Mouse (Mus musculus) kidney, adult 8-10 months (tissue): ENCODE data around the gene Olfr328.
"Not testable (repeated sequence)": the region's sequence is repeated elsewhere in the genome, so short reads cannot be mapped to it uniquely, and the experiment has no call there.

Experiments
- DNase-seq, 2 experiments: peaks; one replicate each; pipeline ENCODE4 v3.0.0; 2022

The Olfr328 gene

DNA sequence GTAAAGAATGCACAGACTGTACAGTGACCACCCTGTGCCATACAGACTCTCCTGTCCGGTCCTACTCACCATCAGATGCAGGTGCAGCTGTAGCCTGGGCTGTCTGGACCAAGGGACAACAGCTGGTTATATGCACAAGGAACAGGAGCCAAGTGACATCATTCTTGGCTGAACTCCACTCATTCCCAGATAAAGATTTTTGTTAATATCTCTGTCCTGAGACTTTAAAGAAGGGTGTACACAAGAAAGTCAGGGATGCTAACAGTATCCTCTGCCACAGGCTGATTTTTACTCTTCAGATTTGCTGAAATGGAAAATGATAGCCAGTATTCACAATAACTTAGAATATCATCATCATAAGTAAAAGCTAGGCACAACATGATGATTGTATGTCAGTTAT is at the start of gene Olfr328:
TSS of gene Olfr328 (minus strand) at position 101 of the 400 bp plus-strand sequence.
- DNase-seq, result no peak

DNA sequence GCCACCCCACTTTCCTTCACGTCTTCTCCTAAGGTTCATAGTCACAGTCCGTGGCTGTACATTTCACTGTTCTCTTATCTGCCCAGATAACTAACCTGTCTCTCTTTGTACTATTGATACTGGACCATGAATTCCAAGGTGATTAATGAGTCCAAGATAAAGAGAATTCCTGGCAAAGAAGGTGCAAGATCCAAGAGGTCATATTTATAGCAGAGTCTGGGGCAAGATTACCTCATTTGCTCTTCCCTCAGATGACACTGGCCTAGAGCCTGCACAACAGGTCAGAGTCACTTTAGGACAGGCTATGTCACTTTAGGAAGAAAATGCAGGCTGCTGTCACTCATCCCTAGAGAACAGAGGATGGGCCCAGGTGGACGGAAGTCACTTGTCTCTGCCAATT is 49.8 kb upstream of the Olfr328 start:
- no peak for DNase-seq

DNA sequence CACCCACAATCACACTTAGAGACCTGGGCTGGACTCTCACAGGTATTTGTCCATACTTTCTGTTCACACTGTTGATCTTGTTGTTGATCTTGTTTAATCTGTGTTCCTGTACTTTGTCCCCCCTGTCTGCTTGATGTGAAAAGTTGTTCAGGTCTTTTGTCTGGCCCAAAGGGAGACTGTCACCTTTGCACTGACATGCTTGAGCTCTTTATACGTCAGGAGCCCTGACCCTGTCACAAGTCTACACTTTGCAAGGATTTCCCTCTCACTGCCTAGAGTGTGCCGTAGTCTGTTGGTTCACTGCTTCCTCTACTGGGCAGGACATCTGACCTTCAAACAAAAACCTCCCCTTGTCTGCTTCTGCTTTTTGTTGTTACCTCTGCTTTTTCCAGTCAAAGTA is 49.3 kb upstream of the Olfr328 start:
- no peak for DNase-seq

DNA sequence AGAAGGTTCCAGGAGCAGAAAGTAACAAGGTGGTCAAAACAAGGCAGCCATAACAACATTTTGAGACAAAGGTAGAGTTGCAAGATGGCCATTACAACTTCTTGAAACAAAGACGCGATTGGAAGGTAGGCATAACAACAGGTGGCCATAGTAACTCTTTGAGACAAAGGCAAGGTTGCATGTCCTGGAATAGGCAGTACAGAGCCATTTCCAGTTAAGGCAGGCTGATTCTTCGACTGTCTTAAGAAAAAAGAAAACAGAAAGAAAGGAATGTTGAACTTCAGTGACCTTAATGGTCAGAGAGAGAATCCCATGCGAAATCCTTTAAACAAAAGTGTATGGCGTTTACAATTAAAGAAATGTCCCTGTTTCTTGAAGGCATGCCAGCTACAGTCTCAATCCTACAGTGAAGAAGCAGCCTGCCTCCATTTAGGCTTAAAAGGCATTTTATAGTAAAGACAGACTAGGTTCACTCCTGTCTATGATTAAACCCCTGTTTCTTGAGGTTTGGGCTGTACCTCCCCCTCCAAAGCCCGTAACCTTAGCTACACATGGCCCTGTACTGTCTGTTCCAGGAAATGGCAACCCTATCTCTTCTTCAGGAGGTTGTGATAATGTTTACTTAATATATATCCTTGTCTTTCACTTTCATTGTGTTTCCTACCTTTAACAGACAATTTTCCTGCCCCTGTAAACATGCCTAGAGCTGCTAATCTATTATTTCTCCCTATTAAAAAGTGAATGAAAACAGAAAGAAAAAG is 47.5 kb upstream of the Olfr328 start:
- no peak for DNase-seq

DNA sequence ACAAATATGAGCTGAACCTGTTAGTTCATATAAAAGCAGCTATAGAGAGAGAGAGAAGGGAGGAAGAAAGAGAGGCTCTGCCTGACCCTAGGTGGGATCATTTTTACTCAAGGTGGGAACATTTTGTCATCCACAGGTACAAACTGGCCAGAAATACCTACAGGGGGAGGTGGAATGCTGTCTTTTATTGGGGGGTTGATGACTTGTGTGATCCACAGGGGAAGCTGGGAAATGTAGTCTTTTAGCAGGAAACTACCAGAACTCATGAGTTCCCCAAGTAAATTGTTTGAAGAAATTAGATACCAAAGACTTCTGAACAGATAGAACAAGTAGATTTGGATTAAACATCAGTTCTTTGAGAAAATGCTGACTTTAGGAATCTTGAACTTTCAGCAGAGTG is 46.6 kb upstream of the Olfr328 start:
- DNase-seq, result no peak

DNA sequence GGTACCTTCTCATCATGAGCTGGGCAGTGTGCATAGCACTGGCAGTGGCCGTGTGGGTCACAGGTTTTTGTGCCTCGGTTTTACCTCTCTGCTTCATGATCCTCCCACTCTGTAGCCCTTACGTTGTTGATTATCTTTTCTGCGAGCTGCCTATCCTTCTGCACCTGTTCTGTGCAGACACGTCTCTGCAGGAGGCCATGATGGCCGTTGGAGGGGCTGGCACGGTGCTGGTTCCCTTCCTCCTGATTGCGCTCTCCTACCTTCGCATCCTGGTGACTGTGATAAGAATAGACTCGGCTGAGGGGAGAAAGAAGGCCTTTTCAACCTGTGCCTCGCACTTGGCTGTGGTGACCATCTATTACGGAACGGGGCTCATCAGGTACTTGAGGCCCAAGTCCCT is 42.4 kb upstream of the Olfr328 start:
- no peak for DNase-seq

DNA sequence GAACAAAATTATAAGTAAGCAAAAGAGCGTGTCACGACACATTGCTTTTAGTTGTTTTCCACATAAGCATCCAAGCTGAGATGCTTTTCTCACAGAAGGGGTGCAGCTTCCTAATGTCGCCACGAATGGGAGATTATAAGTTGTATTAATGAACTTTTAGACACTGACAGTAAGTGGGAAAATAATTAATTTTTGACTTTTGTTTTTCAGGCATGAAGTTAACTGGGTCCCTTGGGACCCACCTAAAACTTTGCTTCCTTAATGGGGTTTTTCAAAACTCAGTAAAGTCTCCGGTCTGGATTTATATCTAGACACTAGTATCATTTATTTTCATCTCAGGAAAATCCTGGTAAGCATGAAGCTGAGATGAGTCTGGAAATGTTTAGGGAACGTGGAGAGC is 39.4 kb upstream of the Olfr328 start, which contains the start of gene Olfr324:
TSS of gene Olfr324 (plus strand) at position 301 of the 400 bp plus-strand sequence.
- no peak for DNase-seq

DNA sequence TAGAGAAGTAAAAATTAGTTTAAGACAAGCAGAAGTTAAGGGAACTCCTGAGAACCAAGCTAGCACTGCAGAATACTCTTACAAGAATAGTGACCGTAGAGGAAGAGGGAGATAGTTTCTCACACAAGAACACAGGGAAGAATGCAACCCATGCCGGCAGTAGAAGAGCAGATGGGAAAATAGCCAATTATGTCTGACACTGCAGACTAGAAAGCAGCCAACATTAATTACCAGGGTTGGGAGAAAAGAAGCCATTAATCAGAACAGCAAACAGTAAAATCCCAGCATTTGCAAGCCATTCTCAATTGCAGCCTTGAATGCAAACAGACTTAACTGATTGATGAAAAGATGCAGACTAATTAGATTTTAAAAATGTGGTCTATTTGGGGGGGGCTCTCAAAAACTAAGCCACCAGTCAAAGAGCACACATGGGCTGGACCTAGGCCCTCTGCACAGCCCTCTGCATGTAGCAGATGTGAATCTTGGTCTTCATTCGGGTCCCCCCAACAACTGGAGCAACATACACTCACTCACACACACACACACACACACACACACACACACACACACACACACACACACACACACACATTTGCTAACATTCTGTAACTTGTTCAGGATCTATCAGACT is 33.3 kb upstream of the Olfr328 start:
- DNase-seq, result no peak

DNA sequence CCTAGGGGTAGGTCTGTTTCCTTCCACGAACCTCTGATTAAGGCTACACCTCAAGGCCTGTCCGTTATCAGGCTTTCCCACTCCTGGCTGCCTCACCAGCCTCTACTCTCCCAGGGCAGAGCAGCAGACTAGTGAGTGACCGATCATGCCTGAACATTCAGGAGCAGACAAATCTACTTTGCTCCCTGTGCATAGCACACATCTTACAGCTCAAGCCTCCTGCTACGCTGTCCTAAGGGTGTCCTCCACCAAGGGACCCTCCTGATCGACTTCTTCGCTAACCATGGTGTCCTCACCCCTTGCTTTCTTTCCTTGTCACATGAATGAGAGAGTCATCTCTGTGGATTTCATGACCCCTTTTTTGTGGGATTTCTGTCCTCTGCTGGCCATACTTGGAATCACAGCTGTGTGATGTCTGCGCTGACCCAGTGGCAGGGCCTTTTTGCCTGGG is 32.5 kb upstream of the Olfr328 start:
- peak in 1 of 2 experiments; percentile 37 for DNase-seq

DNA sequence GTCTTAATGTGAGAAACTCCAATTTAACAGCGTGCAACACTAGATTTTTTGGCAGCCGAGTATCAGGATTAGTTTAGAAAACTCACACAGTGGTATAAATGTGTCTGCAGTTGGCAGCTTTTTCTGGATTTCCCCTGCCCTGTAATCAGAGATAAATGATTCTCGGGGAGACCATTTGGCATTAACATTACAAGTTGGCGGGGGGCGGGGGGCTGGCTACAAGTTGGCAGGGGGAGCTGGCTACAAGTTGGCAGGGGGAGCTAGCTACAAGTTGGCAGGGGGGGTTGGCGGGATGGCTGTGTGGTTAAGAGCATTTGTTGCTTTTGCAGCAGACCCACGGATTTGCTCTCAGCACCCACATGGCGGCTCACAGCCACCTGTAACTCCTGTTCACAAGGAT is 23.2 kb upstream of the Olfr328 start:
- no peak for DNase-seq

DNA sequence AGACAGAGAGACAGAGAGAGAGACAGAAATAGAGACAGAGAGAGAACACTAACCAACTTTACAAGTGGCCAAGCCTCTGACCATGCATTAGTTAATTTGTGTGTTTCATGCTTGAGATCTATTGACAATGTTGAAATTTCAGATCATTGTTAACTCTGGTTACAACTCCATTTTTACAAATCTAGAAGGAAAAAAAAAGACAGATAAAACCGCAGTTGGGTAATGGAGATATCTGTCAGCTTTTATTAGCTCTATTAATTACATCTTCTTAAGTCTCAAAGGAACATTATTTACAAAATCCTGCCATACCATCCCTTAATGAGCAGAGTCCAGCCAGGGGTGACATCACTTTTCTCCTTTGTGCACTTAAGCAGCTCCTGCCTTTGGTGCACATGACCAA is 22.0 kb upstream of the Olfr328 start, which contains the start of gene Olfr325:
TSS of gene Olfr325 (plus strand) at position 301 of the 400 bp plus-strand sequence.
- no peak for DNase-seq

DNA sequence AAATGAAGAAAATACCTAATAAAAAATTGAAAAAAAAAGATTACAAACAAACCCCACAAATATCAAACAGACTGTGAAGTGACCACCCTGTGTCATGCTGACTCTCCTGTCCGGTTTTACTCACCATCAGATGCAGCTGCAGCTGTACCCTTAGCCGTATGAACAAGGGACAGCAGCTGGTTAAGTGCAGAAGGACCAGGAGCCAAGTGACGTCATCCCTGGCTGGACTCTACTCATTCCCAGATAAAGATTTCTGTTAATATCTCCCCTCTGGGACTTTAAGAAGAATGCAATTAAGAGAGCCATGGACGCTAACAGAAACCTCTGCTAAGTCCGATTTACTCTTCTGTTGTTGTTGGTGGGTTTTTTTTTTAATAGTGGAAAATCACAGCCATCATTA is 15.0 kb upstream of the Olfr328 start, which contains the start of gene Olfr224:
TSS of gene Olfr224 (minus strand) at position 149 of the 400 bp plus-strand sequence.
- no peak for DNase-seq

DNA sequence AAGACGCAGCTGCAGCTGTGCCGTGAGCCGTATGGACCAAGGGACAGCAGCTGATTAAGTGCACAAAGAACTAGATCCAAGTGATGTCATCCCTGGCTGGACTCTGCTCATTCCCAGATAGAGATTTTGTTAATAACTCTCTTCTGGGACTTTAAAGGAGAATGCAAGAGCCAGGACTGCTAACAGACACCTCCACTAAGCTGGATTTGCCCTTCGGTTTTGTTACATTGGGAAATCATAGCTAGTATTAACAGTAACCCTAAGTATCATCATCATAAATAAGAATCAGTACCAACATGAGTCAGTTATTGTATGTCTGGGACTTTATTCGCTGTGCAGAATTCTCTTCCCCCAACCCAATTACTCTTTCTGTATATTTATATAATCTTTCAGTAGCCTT is 9.1 kb downstream of the Olfr328 start, which contains the start of gene Olfr329-ps:
TSS of gene Olfr329-ps (minus strand) at position 101 of the 400 bp plus-strand sequence.
- DNase-seq, result no peak

DNA sequence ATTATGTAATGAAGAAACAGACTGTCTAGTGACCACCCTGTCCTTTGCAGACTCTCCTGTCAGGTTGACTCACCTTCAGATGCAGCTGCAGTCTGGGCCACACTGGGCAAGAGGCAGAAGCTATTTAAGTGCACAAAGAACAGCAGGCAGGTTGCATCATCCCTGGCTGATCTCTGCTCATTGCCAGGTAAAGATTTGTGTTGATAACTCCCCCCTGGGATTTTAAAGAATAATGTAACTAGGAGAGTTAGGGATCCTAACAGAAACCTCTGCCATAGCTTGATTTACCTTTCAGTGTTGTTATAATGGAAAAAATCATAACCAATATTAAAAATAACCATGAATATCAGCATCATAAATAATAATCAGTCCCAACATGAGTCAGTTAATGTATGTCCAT is 20.7 kb downstream of the Olfr328 start, which contains the start of gene Olfr330:
TSS of gene Olfr330 (minus strand) at position 101 of the 400 bp plus-strand sequence.
- DNase-seq, result not testable (repeated sequence)

DNA sequence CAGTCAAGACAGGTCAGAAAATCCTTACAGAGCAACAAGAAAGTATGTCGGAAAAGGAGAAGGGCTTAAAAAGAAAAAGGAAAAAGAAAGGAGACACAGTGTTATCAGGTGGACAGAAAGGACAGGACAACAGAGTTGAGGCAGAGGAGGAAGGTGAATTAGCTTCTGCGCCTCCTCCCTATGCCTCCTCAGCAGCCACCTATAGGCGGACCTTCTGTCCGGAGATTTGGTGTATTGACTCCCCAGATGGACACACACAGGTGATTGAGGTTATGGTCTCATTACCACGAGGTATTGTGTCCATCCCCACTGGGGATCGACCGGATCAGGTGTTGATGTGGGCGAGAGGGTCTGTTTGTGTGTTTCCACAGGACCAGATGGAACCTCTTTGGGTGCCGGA is 35.7 kb downstream of the Olfr328 start:
- DNase-seq, result peak; percentile 6 to 12

DNA sequence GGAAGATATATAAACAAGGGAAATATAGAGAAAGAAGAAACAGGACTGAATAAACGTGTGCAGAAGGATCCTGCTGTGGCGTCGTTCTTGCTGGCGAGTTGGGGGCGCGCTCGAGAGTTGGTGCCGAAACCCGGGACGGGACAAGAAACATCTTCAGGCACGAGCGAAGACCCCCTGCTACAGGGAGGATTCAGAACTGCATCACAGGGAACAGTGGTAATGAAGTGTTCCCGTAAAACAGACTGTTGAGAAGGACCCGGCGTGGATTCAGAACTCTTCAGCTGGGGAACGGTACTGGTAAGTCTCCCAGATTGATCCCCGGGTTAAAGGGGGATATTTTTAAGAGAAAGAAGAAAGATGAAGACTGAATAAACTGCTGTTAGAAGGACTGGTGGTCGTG is 36.5 kb downstream of the Olfr328 start:
- peak; percentile 36 to 46 for DNase-seq

DNA sequence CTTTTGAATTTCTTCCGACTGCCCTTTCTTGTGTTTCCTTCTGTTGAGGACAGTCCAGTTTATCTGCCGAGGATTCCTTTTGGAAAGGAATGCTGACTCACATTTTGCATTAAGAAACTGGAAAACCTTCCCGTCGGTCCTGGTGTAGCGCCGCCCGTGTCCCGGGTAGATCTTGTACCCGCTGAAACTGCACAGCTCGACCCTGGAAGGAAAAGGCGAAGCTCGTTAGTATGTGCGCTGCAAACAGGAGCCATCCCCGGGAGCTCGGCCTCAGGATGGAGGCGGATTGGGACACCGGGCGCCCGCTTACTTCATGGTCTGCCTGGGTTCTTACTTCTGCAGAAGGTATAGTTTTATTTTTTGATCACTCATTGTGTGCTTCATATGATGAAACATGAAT is 46.4 kb downstream of the Olfr328 start:
- not testable (repeated sequence) for DNase-seq

DNA sequence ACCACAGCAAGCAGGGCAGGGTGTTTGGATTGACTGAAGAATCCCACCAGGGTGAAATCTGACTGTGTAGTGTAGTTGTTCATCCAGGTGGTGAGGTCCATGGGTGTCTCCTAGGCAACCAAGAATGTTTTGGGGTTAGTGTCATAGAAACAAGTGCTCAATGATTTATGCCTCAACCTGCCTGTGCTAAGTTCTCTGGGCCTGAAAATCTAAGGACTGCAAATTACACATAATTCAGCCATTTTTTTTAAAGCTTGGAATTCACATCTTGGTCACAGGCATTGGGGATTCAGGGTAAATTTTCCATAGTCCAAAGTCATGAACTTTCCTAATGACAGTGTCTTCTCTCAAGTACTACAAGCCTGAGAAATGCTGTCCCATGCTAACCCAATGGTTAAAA is 53.0 kb downstream of the Olfr328 start, which contains the start of gene Olfr331:
TSS of gene Olfr331 (minus strand) at position 101 of the 400 bp plus-strand sequence.
- not testable (repeated sequence) for DNase-seq
